Mouse (Mus musculus): ENCODE results near the gene Tex22.

The Tex22 gene

GRCm38 (mm10) chr12:113137260-113138213 is 63.2 kb downstream of the Tex22 start:
- no peak for DNase-seq (ENCODE audit: low spot score)

GRCm38 (mm10) chr12:113138291-113138690 is 64.0 kb downstream of the Tex22 start:
- no peak for DNase-seq (ENCODE audit: low spot score)
